Mouse (Mus musculus): ENCODE results near the gene Gm17268. TPM values are rescaled to one million over a fixed set of nuclear protein-coding genes. Genes with fewer than 3 reads are reported as not detected.

Gm17268 gene
- polyA plus RNA-seq, 1 experiment from 2014 or later = not detected

DNA sequence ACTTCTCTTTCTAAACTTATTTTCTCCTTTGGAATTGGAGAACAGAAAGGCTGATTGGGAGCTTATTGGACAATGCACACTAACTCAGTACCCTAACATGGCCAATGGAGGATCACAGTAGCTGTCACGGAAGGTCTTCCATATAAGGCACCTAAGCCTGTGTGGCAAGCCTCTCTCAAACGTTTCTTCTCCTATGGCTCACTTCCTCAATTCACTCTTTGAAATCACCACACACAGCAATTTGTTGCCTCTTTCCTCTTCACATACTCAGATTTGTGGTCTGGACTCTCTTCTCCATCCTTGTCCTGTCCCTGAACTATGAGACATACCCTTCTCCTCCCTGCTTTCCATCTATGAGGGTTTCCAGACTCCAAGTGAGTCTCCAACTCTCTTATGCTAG, 33.6 kb downstream of the Gm17268 start:
- Histone ChIP-seq H3K4me2 (no peak overlapping the region), H3K9me3 (no peaks in the 10 kb centered on the region), H3K27me3 (0 out of 2 replicates have a peak, but pooled peaks cover 2% of the 10 kb centered on the region), H3K9ac (no peak overlapping the region), H3K36me3 (no peaks in the 10 kb centered on the region), H3K27ac (no peak overlapping the region), H3K4me1 (peaks cover 11% of the 10 kb centered on the region; the same call in 1 of the 2 replicates), H3K4me3 (no peak overlapping the region)
- no peak for ATAC-seq (ENCODE audit: insufficient number of reproducible peaks, low FRiP score, low TSS enrichment, low read depth)
- 63% methylated on average over 2 of the region's 2 CpGs for WGBS

- whole genome bisulfite sequencing = 34% methylated on average over 5 of the region's 5 CpGs
These were observed 37.8 kb downstream of the Gm17268 start for GRCm38 (mm10) chr11:82000581-82000980.

DNA sequence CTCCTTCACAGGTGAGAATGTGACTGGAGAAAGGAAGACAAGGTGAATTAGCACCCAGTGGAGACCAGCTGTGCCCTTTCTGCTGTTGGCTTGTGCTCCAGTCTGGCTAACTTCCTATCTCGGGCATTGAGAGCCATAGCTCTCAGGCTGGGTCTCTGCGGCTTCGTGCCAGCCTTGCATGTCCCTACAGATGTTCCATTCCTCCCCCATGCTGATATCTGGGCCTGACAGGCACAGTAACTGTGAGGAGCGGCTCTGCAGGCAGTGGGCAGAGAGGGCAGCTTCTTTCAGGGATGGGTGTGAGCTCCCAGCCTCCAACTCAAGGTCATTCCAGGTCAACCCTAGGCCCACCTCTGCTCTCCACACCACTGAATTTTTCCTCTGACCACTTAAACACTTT, 38.9 kb downstream of the Gm17268 start:
- ATAC-seq (ENCODE audit: insufficient number of reproducible peaks, low FRiP score, low TSS enrichment, low read depth) = no peak
- no peak overlapping the region for H3K9ac ChIP-seq
- H3K4me3 ChIP-seq = no peak overlapping the region
- no peaks in the 10 kb centered on the region for H3K36me3 ChIP-seq
- 0 out of 2 replicates have a peak, but pooled peaks cover 5% of the 10 kb centered on the region for H3K4me1 ChIP-seq
- H3K27me3 ChIP-seq = peaks cover 8% of the 10 kb centered on the region; the same call in 1 of the 2 replicates
- H3K9me3 ChIP-seq = no peaks in the 10 kb centered on the region
- 84% methylated on average over 4 of the region's 4 CpGs for WGBS
- no peak overlapping the region for H3K27ac ChIP-seq
- no peak overlapping the region for H3K4me2 ChIP-seq

More at GRCm38 (mm10) chr11:82000581-82000980, 37.8 kb downstream of the Gm17268 start:
- Histone ChIP-seq H3K9ac (no peak overlapping the region), H3K27ac (no peak overlapping the region), H3K9me3 (no peaks in the 10 kb centered on the region), H3K4me2 (no peak overlapping the region), H3K4me1 (0 out of 2 replicates have a peak, but pooled peaks cover 5% of the 10 kb centered on the region), H3K36me3 (no peaks in the 10 kb centered on the region), H3K4me3 (no peak overlapping the region), H3K27me3 (peaks cover 8% of the 10 kb centered on the region; the same call in 1 of the 2 replicates)
- ATAC-seq (ENCODE audit: insufficient number of reproducible peaks, low FRiP score, low TSS enrichment, low read depth) = no peak

DNA sequence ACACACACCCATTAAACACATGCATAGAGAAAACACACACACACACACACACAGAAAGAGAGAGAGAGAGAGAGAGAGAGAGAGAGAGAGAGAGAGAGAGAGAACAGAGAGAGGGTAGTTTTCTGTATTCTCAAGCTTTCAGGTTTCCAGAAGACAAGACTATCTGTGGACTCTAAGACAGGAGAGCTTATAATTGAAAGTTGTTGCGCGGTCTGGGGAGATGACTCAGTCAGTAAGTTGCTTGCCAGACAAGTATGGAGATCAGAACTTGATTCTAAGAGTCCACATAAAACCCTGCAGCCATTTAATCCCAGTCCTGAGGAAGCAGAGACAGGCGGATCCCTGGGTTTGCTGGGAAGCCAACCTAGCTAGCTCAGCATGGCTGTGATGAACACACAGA, 39.7 kb downstream of the Gm17268 start:
- Histone ChIP-seq H3K4me2 (no peak overlapping the region), H3K27me3 (peaks cover 8% of the 10 kb centered on the region; the same call in 1 of the 2 replicates), H3K4me1 (0 out of 2 replicates have a peak, but pooled peaks cover 5% of the 10 kb centered on the region), H3K27ac (no peak overlapping the region), H3K9ac (no peak overlapping the region), H3K36me3 (no peaks in the 10 kb centered on the region), H3K4me3 (no peak overlapping the region), H3K9me3 (no peaks in the 10 kb centered on the region)
- WGBS = 81% methylated on average over 3 of the region's 3 CpGs
- no peak for ATAC-seq (ENCODE audit: insufficient number of reproducible peaks, low FRiP score, low TSS enrichment, low read depth)

DNA sequence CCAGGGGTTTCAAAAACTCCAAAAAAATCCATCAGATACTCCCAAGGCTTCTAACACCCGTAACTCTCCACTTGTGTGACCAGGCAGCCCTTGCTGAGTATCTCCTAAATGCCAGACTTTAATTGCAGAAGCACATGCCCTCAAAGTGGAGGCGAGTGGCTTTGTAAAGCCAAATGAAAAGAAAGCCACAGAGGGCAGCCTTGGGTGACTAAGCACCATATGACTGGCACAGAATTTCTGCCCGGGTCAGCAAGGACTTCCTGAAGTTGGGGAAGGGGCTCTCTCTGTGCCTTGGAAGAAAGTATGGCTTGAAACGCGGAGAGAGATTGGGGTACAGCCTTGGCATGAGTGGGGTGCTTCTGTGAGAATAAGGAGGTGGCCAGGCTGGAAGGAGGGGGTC, 41.3 kb downstream of the Gm17268 start:
- H3K4me2 ChIP-seq = no peak overlapping the region
- H3K27ac ChIP-seq = no peak overlapping the region
- no peaks in the 10 kb centered on the region for H3K36me3 ChIP-seq
- no peak overlapping the region for H3K9ac ChIP-seq
- H3K27me3 ChIP-seq = peaks cover 11% of the 10 kb centered on the region; the same call in 1 of the 2 replicates
- H3K4me3 ChIP-seq = no peak overlapping the region
- 86% methylated on average over 5 of the region's 5 CpGs for WGBS
- 0 out of 2 replicates have a peak, but pooled peaks cover 5% of the 10 kb centered on the region for H3K4me1 ChIP-seq
- H3K9me3 ChIP-seq = no peaks in the 10 kb centered on the region
- no peak for ATAC-seq (ENCODE audit: insufficient number of reproducible peaks, low FRiP score, low TSS enrichment, low read depth)

GRCm38 (mm10) chr11:81996172-81996841, 42.1 kb downstream of the Gm17268 start:
- no peak for ATAC-seq (ENCODE audit: insufficient number of reproducible peaks, low FRiP score, low TSS enrichment, low read depth)
- peaks cover 11% of the 10 kb centered on the region; the same call in 1 of the 2 replicates for H3K27me3 ChIP-seq
- H3K4me3 ChIP-seq = no peak overlapping the region
- H3K27ac ChIP-seq = no peak overlapping the region
- H3K9ac ChIP-seq = no peak overlapping the region
- no peaks in the 10 kb centered on the region for H3K36me3 ChIP-seq
- no peaks in the 10 kb centered on the region for H3K9me3 ChIP-seq
- 0 out of 2 replicates have a peak, but pooled peaks cover 5% of the 10 kb centered on the region for H3K4me1 ChIP-seq
- WGBS = 54% methylated on average over 10 of the region's 10 CpGs
- no peak overlapping the region for H3K4me2 ChIP-seq

DNA sequence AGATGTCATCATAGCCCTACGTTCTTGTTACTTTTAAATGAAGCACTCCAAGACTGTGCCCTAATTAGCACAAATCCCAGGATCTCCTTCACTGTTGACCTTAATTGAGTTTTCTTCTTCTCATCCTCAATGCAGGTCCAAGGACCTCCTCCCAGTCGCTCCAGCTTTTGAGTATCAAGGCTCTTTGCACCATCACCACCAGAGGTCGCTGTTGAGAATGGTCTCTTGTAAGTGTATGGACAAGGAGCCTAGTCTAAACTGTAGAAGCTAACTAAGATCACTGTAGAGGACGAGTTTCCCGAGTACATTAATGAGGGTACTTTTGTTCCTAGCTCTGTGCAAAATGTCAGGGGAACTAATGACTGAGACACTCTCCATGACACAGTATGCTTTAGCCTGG, 55.2 kb downstream of the Gm17268 start:
- Histone ChIP-seq H3K36me3 (no peaks in the 10 kb centered on the region), H3K27me3 (no peaks in the 10 kb centered on the region), H3K4me3 (no peak overlapping the region), H3K9ac (no peak overlapping the region), H3K9me3 (no peaks in the 10 kb centered on the region), H3K27ac (no peak overlapping the region), H3K4me2 (no peak overlapping the region), H3K4me1 (peaks cover 6% of the 10 kb centered on the region)
- 34% methylated on average over 5 of the region's 5 CpGs for WGBS
- ATAC-seq (ENCODE audit: insufficient number of reproducible peaks, low FRiP score, low TSS enrichment, low read depth) = no peak

DNA sequence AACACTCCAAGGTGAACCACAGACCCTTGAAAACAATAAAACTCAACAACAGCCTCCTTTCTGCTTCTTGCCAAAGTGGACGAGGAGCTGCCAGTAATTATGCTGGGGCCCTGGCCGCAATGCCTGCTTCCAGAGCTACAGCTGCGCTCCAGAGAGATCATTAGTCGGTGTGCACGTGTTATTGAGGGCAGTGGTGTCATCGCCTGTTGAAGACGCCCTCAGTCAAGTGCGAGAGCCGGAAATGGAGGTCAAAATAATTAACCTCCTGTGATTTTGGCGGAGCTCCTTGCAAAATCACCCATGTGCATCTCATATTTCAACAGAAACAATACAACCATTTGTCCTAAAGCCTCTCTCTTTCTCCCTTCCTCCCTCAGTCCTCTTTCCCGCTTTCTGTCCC, 56.2 kb downstream of the Gm17268 start:
- no peak overlapping the region for H3K4me2 ChIP-seq
- no peak overlapping the region for H3K4me3 ChIP-seq
- no peaks in the 10 kb centered on the region for H3K9me3 ChIP-seq
- peaks cover 6% of the 10 kb centered on the region for H3K4me1 ChIP-seq
- no peaks in the 10 kb centered on the region for H3K27me3 ChIP-seq
- ATAC-seq (ENCODE audit: insufficient number of reproducible peaks, low FRiP score, low TSS enrichment, low read depth) = no peak
- H3K36me3 ChIP-seq = no peaks in the 10 kb centered on the region
- no peak overlapping the region for H3K9ac ChIP-seq
- no peak overlapping the region for H3K27ac ChIP-seq
- 15% methylated on average over 11 of the region's 11 CpGs for WGBS

Other genes starting within 250 kb of the Gm17268 start
- gene 5530401A14Rik, start 177.9 kb downstream of the Gm17268 start, polyA plus RNA-seq (2015; fragmentation: Nextera tagmentation; extraction: Ambion mirVana) = not detected in 2 replicates
- gene Asic2, start 70.1 kb downstream of the Gm17268 start, polyA plus RNA-seq (2015; fragmentation: Nextera tagmentation; extraction: Ambion mirVana) = 0.17 and 0.51 TPM in 2 replicates
- 6.5 and 8.0 TPM in 2 replicates for gene Ccl2, start 3.0 kb downstream of the Gm17268 start, polyA plus RNA-seq (2015; fragmentation: Nextera tagmentation; extraction: Ambion mirVana)
- 5.4 TPM in 2 replicates for gene Ccl7, start 7.2 kb upstream of the Gm17268 start, polyA plus RNA-seq (2015; fragmentation: Nextera tagmentation; extraction: Ambion mirVana)
- 6.0 and 8.4 TPM in 2 replicates for gene Ccl11, start 19.3 kb upstream of the Gm17268 start, polyA plus RNA-seq (2015; fragmentation: Nextera tagmentation; extraction: Ambion mirVana)
- gene Ccl12, start 63.3 kb upstream of the Gm17268 start, polyA plus RNA-seq (2015; fragmentation: Nextera tagmentation; extraction: Ambion mirVana) = 6.3 TPM in 2 replicates
- gene Ccl8, start 76.6 kb upstream of the Gm17268 start, polyA plus RNA-seq (2015; fragmentation: Nextera tagmentation; extraction: Ambion mirVana) = not detected in 2 replicates

All from limb, embryonic 15.5 days (tissue).